Mouse (Mus musculus) R1 (cell line): ENCODE data around the gene Fgf14.

ENCODE experiments used
- DNase-seq: peaks from one replicate; pipeline ENCODE4 v3.0.0-alpha.2; 2018; ENCODE audit warnings: low read depth, low spot score

Gene Fgf14

GRCm38 (mm10) chr14:124474066-124474667 is 202.8 kb downstream of the Fgf14 start:
- no peak for DNase-seq

DNA sequence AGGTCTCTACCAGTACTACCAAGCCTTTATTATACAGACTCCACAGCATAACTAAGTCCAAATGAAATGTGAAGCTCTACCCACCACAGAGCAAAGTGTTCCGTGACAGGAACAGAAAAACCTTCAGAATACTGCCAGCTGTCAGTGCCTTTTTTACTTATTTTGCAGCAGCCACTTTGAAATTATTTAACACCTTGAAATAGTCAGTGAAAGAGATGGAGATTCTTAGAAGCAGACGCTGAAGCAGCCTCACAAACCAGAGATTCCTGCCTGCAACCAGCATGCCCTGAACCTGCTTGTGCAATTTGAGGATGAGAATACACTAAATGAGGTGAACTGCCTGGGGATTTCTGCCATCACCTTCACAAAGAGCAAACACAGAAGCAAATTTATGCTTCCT is 206.0 kb downstream of the Fgf14 start:
- DNase-seq = no peak

GRCm38 (mm10) chr14:124455120-124455519 is 221.8 kb downstream of the Fgf14 start:
- no peak for DNase-seq

- peak; percentile 96 for DNase-seq
Measured at GRCm38 (mm10) chr14:124446096-124446840, 230.7 kb downstream of the Fgf14 start.

DNA sequence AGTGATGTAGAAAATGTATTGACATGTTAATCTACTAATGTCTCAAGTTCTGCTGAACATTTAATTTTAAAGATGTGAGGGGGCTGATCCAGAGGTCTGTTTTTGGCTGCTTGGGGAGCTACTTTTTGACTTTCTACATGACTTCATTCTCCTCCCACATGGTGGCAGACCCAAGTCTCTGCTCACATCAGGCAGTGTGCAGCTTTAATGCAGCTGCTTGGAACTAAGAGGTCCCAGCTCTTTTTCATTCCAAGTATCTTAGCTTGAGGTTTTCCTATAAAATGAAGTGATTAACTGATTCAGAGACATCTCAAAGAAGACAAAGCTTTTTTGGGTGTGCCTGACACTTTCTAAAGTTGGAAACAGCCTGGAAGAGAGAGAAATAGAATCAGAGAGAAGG is 232.1 kb downstream of the Fgf14 start:
- peak; percentile 14 for DNase-seq

DNA sequence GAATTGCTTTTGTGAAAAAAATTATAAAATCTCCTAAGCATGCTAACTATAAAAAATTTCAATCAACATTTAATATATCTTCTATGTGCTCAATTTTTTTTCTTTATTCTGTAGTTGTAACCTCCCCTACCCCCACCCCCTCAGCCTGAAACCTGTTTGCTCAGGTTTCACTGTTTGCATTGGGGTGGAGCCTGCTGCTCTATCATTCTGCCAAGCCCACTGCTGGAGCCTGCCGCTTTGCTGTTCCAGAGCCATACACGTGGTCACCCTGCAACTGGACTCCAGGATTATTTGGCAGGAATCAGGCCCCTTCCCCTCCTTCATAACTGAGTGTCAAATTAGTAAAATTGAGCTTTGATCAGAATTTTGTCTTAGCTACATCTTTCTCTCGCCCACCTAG is 237.6 kb downstream of the Fgf14 start:
- DNase-seq = peak; percentile 33

DNA sequence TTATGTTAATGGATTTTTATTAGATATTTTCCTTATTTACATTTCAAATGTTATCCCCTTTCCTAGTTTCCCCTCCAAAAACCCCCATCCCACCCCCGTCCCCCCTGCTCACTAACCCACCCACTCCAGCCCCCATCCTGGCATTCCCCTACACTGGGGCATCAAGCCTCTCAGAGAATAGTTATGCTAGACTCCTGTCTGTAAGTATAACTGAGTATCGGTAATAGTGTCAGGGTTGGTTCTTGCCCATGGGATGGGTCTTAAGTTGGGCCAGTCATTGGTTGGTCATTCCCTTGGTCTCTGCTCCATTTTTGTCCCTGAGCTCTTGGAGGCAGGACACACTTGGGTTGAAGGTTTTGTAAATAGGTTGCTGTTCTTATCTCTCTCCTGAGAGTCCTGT is 265.0 kb downstream of the Fgf14 start:
- no peak for DNase-seq

- peak; percentile 51 for DNase-seq
Measured at GRCm38 (mm10) chr14:124410945-124411344, 266.0 kb downstream of the Fgf14 start.

DNA sequence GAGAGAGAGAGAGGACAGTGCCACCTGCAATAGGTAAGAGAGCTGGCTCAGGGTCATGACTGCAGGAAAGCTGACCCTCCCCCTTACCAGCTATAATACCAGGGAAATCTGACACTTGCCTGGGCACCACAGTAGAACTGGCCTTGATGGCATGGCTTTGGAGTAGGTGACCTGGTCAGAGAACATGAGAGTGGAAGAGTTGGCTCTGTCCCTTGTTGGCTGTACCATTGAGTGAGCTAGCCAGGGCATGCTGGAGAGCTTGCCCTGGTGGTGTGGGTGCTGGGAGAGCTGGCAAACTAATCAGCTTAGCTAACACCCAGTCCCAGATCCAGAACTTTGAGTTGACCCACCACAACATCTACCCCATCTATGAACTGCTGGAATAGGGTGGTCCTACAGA is 348.5 kb downstream of the Fgf14 start:
- DNase-seq = no peak

- no peak for DNase-seq
Measured at GRCm38 (mm10) chr14:124319017-124319718, 357.8 kb downstream of the Fgf14 start.

DNA sequence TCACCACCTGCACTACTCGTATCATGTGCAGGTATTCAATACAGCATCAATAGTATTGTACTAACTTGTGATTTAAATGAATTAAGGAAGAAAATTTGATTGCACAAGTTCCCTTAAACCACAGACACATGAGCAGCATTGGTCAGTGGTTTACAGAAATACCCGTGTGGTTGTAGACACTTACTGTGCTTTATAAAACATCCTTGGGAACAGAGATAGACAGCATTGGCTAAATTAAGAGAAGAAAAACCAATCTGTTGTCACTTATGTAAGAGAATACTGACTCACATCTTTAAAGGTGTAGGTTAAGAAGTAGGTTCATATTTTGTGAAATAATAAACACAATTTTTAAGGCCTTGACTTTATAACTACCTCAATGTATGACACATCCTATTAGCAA is 361.4 kb downstream of the Fgf14 start:
- DNase-seq = no peak

DNA sequence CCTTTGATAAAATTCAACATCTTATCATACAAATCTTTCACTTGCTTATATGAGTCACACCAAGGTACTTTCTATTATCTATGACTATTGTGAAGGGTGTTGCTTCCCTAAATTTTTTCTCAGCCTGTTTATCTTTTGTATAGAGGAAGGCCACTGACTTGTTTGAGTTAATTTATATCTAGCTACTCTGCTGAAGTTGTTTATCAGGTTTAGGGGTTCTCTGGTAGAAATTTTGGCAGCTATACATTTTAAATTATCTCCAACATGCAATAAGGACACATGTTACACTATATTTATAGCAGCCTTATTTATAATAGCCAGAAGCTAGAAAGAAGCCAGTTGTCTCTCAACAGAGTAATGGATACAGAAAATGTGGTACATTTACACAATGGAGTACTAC is 389.9 kb downstream of the Fgf14 start:
- no peak for DNase-seq

- no peak for DNase-seq
Measured at GRCm38 (mm10) chr14:124278384-124278944, 398.5 kb downstream of the Fgf14 start.

DNA sequence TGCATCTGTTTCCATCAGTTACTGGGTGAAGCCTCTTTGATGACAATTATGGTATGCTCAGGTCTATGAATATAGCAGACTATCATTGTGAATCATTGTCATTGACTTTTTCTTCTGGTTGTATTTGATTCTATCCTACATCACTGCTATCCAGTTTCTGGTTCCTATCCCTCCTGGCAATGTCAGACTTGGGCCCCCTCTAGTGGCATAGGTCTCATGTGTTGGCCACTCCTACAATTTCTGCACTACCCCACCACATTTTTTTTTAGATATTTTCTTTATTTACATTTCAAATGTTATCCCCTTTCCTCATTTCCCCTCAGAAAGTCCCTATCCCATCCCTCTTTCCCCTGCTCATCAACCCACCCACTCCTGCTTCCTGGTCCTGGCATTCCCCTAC is 409.9 kb downstream of the Fgf14 start:
- DNase-seq = peak; percentile 11

DNA sequence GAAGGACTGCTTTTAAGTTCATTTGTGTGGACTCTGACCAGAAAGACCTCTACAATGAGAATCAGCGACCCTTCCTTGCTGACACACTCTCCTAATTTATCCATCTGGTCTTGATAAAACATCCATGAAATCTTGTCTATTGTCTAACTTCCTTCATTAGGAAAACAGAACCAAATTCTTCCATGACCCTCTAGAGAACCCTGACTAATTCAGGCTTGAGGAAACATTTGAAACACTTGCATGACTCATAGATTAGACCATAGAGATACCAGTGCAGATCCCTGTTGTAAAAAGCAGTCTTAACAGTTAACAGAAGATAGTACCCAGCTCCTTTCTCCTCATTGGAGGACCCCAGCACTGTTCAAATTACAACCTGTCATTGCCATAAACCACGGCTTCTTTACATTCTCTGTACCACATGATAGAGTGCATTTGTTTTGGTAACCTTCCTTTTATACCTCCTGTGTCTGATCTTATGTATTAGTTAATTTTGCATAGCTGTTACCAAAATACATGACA is 412.3 kb downstream of the Fgf14 start:
- DNase-seq = no peak

DNA sequence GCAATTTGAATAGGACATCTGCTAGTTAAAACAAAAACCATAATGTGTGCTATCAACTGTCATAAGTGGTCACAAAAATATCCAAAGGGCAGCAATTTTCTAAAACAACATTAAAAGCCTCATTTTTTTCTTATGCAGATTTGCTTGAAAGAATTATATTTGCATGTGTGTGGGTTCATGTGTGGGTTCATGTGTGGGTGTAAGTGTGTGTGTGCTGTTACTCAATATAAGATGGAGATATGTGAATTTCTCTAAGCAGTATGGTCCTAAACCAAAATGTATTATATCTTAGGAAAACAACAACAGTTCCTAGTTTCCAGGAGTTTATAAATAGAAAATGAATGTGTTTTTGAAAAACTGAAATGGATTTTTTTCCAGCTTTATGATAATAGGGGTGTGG is 413.7 kb downstream of the Fgf14 start:
- DNase-seq = no peak

- DNase-seq = no peak
Measured at GRCm38 (mm10) chr14:124247517-124247916, 429.4 kb downstream of the Fgf14 start.

DNA sequence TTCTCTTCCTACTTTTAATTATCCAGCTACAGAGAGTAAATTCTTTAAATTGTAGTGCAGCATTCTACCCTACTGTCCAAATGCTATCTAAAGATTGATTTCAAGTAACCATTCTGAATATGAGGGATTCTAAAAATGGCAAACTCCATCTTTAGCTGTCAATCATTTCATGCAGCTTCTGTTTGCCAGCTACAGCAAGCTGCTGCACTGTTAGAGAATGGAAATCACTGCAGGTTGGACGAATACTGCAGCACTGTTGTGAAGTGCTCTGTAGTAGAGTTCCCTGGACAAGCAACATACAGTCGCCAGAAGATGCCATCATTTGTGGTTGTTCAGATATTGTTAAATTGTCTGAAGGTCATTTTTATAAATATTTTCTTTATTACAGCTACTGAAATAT is 453.5 kb downstream of the Fgf14 start:
- no peak for DNase-seq

DNA sequence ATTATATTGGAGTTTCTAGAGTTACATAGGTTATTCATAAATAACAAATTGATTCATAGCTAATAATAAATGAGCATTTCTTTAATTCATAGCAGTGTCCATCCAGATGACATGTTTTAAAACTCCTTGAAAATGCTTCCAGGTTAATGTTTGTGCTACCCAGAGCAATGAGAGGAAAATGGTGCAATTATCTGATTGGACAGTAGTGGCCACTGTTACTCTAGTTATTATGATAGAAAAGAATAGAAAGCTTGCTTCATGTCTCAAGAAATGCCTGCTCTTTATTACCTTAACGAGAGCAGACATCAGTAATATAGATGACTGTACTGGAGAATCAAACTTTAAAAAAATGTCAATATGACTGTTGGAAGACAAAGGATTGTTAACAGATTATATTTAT is 454.5 kb downstream of the Fgf14 start:
- DNase-seq = peak; percentile 32

DNA sequence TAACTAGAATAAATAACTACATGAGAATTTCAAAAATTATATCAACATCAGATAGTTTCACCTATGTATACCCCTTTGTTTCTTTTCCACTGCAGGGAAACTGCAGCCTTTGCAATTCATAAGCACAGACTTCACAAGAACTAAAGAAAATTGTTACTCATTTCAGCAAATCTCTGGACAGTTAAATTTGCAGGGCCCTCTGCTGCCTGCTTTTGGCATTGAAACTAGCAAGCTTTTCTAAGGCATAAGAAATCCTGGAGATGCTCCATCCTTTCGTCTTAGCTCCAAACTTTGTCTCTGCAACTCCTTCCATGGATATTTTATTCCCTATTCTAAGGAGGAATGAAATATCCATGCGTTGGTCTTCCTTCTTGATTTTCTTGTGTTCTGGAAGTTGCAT is 455.9 kb downstream of the Fgf14 start:
- peak; percentile 13 for DNase-seq

DNA sequence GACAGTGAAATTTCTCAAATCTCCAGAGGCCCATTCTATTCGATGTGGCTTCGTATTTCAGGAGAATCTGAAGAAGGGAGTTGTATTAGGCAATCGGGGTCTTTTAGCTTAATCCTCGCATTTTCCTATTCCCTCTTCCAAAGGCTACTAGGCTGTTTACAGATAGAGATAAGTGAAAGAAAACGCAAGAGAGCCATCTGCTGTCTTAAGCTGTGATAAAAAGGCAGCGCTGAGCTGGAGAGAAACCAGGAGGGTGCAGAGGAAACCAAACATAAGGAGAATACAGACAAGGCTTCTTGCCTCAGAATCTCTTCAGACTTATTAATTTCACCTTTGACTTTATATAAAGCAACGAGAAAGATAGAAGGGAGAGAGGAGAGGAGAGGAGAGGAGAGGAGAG is 481.1 kb downstream of the Fgf14 start:
- DNase-seq = no peak

DNA sequence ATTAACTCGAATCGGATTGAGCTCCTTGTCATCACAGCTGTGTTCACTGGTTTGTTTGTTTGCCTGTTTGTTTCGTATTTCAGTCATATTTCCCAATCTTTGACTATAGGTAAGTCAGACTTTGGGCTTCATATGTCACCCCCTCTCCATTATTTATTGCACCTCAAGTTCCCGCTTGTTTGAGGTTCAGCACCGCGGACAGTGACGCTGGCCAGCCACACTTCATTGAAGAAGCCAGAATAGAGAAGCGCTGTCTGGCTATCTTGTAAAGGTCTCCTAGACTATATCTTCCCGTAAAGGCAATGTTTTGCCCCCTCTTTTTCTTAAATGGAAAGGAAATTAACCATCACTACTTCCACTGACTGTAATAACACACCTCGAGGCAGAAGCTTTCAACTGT is 481.6 kb downstream of the Fgf14 start:
- DNase-seq = peak; percentile 38

- no peak for DNase-seq
Measured at GRCm38 (mm10) chr14:124192815-124193142, 484.1 kb downstream of the Fgf14 start.
